2 mouse cellular contexts compared by ENCODE assay signal in genomic region chr19:45056364-45056763, GRCm38 (mm10).
A peak's percentile ranks its signal among the peaks of the same experiment; 100 is the strongest.
TF ChIP-seq lines count a peak whose summit lies in the region.

No protein-coding gene starts in this region.

TF ChIP-seq in MEL, 35 proteins besides CTCF, POLR2A, EP300 and RAD21 (continued from another document):
- TF ChIP-seq HCFC1 (IDR thresholded peaks at IDR 0.05; ENCODE audit: low read depth, low read length): no peak
- TF ChIP-seq GATA1 (IDR thresholded peaks at IDR 0.05; ENCODE audit: low read depth, low read length): 0 out of 2 replicates have a peak, but pooled peaks have one; percentile 21
- no peak for TF ChIP-seq TAL1 (IDR thresholded peaks at IDR 0.05; ENCODE audit: low read length)
- TF ChIP-seq MEF2A (IDR thresholded peaks at IDR 0.05; ENCODE audit: extremely low read depth, insufficient replicate concordance, low read depth, low read length, poor library complexity, severe bottlenecking): no peak
- TF ChIP-seq MAZ (IDR thresholded peaks at IDR 0.05; ENCODE audit: low read depth, low read length): peak; percentile 78
- peak; percentile 78 for TF ChIP-seq SMC3 (IDR thresholded peaks at IDR 0.05; ENCODE audit: low read depth, low read length)
- 0 out of 2 replicates have a peak, but pooled peaks have one; percentile 24 for TF ChIP-seq MXI1 (IDR thresholded peaks at IDR 0.05; ENCODE audit: low read depth, low read length)
- no peak for TF ChIP-seq E2F4 (IDR thresholded peaks at IDR 0.05; ENCODE audit: borderline replicate concordance, low read depth, low read length)
- TF ChIP-seq ZKSCAN1 (IDR thresholded peaks at IDR 0.05; ENCODE audit: low read depth, low read length): no peak
- no peak for TF ChIP-seq RCOR1 (IDR thresholded peaks at IDR 0.05; ENCODE audit: low read depth, low read length)
- peak; percentile 65; the same call in 1 of the 2 replicates for TF ChIP-seq SIN3A (IDR thresholded peaks at IDR 0.05; ENCODE audit: low read length)
- no peak for TF ChIP-seq USF2 (IDR thresholded peaks at IDR 0.05; ENCODE audit: borderline replicate concordance in 1 of 2, insufficient read depth in 1 of 2, low read depth in 1 of 2, low read length in 2 of 2)
- TF ChIP-seq MYB (IDR thresholded peaks at IDR 0.05; ENCODE audit: low read depth, low read length): no peak
- TF ChIP-seq ZC3H11A (IDR thresholded peaks at IDR 0.05; ENCODE audit: low read depth, low read length): peak; percentile 86
- TF ChIP-seq ELF1 (IDR thresholded peaks at IDR 0.05; ENCODE audit: low read depth, low read length): no peak
- TF ChIP-seq CHD1 (IDR thresholded peaks at IDR 0.05; ENCODE audit: low read depth, low read length): no peak
- TF ChIP-seq CHD2 (IDR thresholded peaks at IDR 0.05; ENCODE audit: low read length): no peak
- TF ChIP-seq ETS1 (IDR thresholded peaks at IDR 0.05; ENCODE audit: low read depth, low read length): no peak
- TF ChIP-seq ZMIZ1 (IDR thresholded peaks at IDR 0.05; ENCODE audit: low read depth, low read length): no peak
- no peak for TF ChIP-seq BHLHE40 (IDR thresholded peaks at IDR 0.05; ENCODE audit: borderline replicate concordance, low read depth, low read length)
- TF ChIP-seq JUND (IDR thresholded peaks at IDR 0.05; ENCODE audit: low read depth, low read length): peak; percentile 56; the same call in 1 of the 2 replicates
- TF ChIP-seq TBP (IDR thresholded peaks at IDR 0.05; ENCODE audit: low read depth, low read length): no peak
- no peak for TF ChIP-seq NRF1 (IDR thresholded peaks at IDR 0.05; ENCODE audit: insufficient read depth, low read depth, low read length, poor library complexity, severe bottlenecking)
- no peak for TF ChIP-seq POLR2AphosphoS5 (IDR thresholded peaks at IDR 0.05; ENCODE audit: borderline replicate concordance, low read depth, low read length)
- no peak for TF ChIP-seq NELFE (IDR thresholded peaks at IDR 0.05; ENCODE audit: low read depth, low read length)
- TF ChIP-seq TCF12 (IDR thresholded peaks at IDR 0.05; ENCODE audit: low read depth, low read length): no peak
- TF ChIP-seq ZNF384 (IDR thresholded peaks at IDR 0.05; ENCODE audit: low read depth, low read length): no peak
- TF ChIP-seq MYC (IDR thresholded peaks at IDR 0.05; ENCODE audit: low read depth, low read length): no peak
- TF ChIP-seq KAT2A (conservative IDR thresholded peaks at IDR 0.05; ENCODE audit: low read depth, low read length): no peak
- TF ChIP-seq GABPA (IDR thresholded peaks at IDR 0.05; ENCODE audit: low read depth, low read length): no peak
- no peak for TF ChIP-seq MAFK (IDR thresholded peaks at IDR 0.05; ENCODE audit: borderline replicate concordance, low read depth, low read length)
- TF ChIP-seq POLR2AphosphoS2 (IDR thresholded peaks at IDR 0.05; ENCODE audit: low read length): no peak
- TF ChIP-seq USF1 (IDR thresholded peaks at IDR 0.05; ENCODE audit: low read depth, low read length): no peak
- no peak for TF ChIP-seq UBTF (IDR thresholded peaks at IDR 0.05; ENCODE audit: borderline replicate concordance, insufficient read depth, low read depth, low read length)

TF ChIP-seq in myocyte, 11 proteins besides CTCF, POLR2A, EP300 and RAD21 (continued from another document):
- TF ChIP-seq MYOD1 (IDR thresholded peaks at IDR 0.05; ENCODE audit: control insufficient read depth in 1 of 3, insufficient read length in 2 of 3, low read depth in 2 of 3) (no peak), USF1 (IDR thresholded peaks at IDR 0.05; ENCODE audit: low read depth) (no peak), POLR2AphosphoS2 (IDR thresholded peaks at IDR 0.05; ENCODE audit: insufficient read length, low read depth) (no peak), SRF (IDR thresholded peaks at IDR 0.05; ENCODE audit: control insufficient read depth, insufficient read length, low read depth) (no peak), MYOG (IDR thresholded peaks at IDR 0.05; ENCODE audit: control insufficient read depth in 1 of 3, insufficient read depth in 1 of 3, insufficient read length in 2 of 3, low read depth in 2 of 3) (no peak), CEBPB (IDR thresholded peaks at IDR 0.05; ENCODE audit: insufficient read depth, poor library complexity, severe bottlenecking) (no peak), TCF3 (IDR thresholded peaks at IDR 0.05; ENCODE audit: insufficient read length, low read depth) (no peak), REST (IDR thresholded peaks at IDR 0.05; ENCODE audit: insufficient read depth, insufficient read length) (no peak), TCF12 (IDR thresholded peaks at IDR 0.05; ENCODE audit: insufficient read depth, poor library complexity, severe bottlenecking) (no peak)
